Mouse (Mus musculus) frontal cortex, adult (tissue): ENCODE measurements around the gene Ninj1.

Source experiments
- ATAC-seq: cut with Nextera tagmentation; 2 replicates; pipeline ENCODE4 v1.9.2; 2017; ENCODE audit warnings: mild to moderate bottlenecking, moderate library complexity, mixed read lengths; ENCODE audit not compliant: low TSS enrichment

Ninj1 gene

DNA sequence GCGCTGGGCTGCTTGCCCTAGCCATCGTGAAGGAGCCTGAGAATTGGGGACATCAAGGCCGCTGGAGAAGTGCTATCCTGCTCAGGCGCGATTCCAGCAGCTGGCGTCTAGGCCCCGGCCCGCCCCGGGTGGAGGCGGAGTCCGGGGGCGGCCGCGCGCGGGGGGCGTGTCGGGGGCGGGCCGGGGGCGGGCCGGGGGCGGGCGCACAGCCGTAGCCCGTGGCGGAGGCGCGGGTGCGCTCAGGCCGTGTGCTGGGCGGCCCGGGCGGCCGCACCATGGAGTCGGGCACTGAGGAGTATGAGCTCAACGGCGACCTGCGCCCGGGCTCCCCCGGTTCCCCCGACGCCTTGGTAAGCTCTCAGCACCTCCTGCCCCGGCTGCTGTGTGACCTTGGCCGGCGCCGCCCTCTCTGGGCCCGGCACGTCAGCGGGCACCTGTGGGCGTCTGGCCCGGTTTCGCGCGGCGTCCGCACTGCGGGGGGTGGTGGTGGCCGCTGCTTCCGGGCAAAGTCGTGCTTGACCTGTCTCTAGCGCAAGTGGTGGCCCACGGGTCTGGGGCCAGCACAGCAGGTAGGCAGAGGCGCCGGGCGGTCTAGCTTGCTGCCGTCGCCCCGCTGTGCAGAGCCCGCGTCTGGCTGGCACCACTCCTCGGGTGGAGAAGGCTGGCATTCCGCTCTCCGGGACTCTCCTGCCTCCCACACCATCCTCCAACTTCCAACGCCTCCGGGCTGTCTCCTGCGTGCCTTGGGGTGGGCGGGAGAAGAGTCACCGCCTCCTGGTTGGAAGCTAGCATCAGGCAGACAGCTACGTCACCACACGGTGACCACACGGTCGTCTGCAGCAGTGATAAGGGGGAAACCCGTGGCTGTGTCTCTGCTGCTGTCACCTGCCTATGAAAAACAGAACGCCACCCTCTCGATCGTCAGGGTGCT is at the start of gene Ninj1:
TSS of gene Ninj1 (plus strand) at position 198 of the 931 bp plus-strand sequence.
- ATAC-seq, result peak; percentile 67

GRCm38 (mm10) chr13:49140567-49140966 is 46.7 kb upstream of the Ninj1 start:
- no peak for ATAC-seq

GRCm38 (mm10) chr13:49142396-49142795 is 44.9 kb upstream of the Ninj1 start:
- ATAC-seq, result no peak

GRCm38 (mm10) chr13:49143323-49143722 is 44.0 kb upstream of the Ninj1 start:
- no peak for ATAC-seq

DNA sequence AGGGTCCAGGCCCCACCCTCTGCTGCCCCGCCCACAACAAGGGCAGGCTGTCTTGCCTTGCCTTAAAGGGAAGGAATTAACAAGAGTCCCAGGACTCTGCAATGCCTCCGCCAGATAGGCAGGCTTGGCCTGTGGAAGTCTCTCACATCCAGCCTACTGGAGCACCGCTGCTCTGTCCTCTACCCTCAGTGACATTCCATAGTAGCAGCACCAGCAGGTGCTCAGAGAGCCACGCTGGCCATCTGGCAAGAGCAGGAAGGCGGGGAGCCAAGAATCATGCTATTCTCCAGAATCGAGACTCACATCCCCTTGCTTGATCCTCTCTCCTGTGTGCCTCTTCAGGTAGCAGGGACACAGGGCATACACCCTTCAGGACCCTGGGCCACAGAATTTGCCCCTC is 42.8 kb upstream of the Ninj1 start:
- ATAC-seq, result no peak

- ATAC-seq, result 0 out of 2 replicates have a peak, but pooled peaks have one; percentile 7
These were observed 41.9 kb upstream of the Ninj1 start for GRCm38 (mm10) chr13:49145396-49145795.

DNA sequence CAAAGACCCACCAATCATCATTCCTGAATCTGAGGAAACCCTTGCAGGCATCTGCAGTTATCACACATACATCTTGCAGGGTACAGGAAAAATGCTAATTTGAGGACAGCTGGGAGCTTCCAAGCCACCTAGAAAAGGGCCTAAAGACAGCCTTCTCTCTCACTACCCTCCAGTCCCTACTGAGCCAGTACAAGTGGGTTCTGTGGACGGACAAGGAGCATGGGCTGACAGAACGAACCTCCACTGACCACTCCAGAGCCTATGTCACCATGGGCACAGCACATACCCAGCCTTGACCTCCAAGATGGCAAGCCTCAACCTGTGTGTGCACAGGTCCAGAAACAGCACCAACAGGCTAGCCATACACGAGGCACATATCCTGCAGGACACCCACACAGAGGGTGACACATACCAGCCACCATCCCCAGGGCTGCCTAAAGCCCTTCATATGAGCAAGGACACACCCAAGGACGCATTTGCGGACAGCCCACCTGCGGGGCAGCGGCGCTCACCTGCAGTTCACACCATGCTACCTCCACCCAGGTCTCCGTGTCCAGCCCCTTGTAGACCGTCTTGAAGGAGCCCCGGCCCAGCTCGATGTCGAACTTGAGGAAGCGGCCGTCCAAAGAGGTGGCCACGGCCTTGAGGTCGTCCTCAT is 41.1 kb upstream of the Ninj1 start:
- peak; percentile 17 for ATAC-seq

GRCm38 (mm10) chr13:49146698-49147006 is 40.6 kb upstream of the Ninj1 start:
- no peak; the same call in 1 of the 2 replicates for ATAC-seq

DNA sequence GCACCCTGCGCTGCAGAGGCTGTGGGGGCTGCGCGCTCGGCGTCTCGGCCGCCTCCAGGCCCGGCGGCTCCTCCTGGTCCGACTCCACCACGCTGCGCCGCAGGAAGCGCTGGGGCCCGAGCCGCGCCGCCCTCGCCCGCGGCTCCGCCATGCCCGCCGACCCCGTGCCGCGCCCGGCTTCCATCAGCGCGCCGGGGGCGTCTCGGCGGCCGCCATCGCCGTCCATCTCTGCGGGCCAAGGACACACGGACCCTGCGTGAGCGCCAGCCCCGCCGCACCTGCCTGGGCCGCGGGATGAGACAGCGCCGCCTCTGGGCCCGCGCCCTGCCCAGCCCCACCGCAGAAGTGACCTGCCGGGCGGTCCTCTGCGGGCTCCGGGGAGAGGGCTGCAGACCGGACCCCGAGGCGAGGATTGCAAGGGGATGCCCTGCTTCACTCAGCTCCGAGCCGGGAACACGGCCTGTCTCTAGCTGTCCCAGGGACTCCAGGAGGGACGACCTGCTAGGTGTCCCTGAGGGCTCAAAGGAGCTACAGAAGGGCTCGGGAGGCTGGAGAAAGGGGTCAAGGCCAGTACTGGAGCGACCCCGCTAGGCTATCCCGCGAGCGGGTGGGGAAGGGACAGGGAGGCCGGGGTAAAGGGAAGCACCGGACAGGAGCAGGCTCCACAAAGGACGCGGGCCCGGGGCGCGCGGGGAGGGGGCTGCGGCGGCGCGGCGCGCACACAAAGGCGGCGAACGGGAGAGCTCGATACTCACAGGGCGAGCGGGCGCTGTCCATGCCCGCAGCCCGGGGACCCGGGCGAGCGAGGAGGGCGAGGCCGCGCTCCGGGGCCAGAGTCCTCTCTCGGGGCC is 40.1 kb upstream of the Ninj1 start:
- ATAC-seq, result peak; percentile 56

- ATAC-seq, result peak; percentile 58
These were observed 39.4 kb upstream of the Ninj1 start, which contains the start of gene Wnk2 for GRCm38 (mm10) chr13:49147858-49148226. Gene Wnk2, minus strand, starts transcription at chr13:49148014.

GRCm38 (mm10) chr13:49148687-49149086 is 38.6 kb upstream of the Ninj1 start:
- no peak for ATAC-seq

GRCm38 (mm10) chr13:49154028-49154427 is 33.3 kb upstream of the Ninj1 start:
- ATAC-seq, result no peak

DNA sequence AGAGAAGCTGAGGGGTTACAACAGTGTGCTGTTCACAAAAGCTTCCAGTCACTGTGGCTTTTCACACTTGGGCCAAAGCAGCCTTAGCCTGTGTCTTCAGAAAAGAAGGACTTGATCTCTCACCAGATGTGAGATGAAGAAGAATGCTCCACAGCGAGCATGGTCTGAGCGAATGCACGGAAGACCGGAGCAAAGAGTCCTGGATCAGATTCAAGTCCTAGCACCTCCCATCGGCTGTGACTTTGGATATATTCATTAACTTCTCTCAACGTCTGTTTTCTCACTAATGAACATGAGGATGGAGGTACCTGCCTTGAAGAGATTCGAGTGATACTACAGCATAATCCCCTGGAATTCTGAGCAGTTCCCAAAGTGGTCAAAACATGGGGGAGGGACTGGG is 32.7 kb upstream of the Ninj1 start:
- no peak for ATAC-seq

GRCm38 (mm10) chr13:49156645-49157044 is 30.6 kb upstream of the Ninj1 start:
- no peak for ATAC-seq

GRCm38 (mm10) chr13:49158040-49158713 is 29.1 kb upstream of the Ninj1 start:
- ATAC-seq, result peak; percentile 86

GRCm38 (mm10) chr13:49161236-49161635 is 26.0 kb upstream of the Ninj1 start:
- ATAC-seq, result no peak

- ATAC-seq, result no peak
These were observed 24.6 kb upstream of the Ninj1 start for GRCm38 (mm10) chr13:49162722-49163121.

DNA sequence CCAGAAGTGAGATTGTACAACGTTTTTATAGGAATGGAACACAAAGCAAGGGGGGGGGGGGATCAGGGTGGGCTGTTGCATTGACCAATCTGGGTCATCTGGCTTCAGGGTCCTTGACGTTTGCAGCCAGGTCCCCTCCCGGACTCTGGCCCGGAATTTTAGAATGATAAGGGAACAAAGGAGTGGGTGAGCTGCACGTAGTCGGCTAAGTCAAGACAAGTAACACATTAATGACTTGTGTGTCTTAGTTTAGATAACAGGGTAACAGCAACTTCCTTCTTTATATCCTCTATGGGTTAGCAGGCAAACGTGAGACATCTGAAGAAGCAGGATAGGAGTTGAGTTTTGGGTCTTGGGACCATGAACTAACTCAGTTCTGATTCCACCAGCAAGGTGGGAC is 23.6 kb upstream of the Ninj1 start:
- no peak for ATAC-seq

DNA sequence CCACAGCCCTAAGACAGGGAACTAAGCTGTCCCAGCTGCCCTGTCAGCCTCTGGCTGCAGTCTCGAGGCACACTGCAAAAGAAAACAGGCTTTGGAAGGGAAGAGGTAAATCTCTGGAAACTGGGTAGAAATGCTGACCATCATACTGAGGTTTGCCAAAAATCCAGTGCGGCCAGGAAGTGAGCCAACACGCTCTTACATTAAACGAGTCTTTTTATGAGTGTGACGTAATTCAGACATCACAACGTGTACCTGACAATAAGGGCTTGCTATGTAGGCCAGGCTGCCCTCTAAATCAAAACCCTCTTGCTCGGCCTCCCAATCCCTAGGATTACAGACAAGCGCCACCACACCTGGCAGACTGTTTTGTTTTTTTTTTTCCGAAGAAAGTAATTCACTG is 20.2 kb upstream of the Ninj1 start:
- no peak for ATAC-seq

- peak; percentile 45 for ATAC-seq
These were observed 17.7 kb upstream of the Ninj1 start for GRCm38 (mm10) chr13:49169448-49170207.

DNA sequence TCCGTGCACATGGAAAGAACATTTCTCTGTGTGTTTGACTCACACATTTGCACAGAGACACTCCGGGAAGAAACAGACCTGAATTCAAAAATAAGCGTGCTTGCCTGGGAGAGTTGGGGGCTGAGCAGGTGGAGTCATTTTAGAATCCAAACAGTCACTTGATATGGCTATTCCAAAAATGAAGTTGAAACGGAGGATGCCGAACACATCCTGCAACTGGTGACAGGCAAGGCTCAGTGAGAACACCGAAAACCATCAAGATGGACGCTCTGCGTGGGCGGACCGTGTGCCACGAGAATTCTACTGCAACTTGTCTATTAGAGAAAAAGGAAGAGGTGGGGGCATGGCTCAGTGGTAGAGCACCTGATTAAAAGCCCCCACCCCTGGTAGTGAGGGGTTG is 16.7 kb upstream of the Ninj1 start:
- ATAC-seq, result no peak
